Mouse (Mus musculus): ENCODE results near the gene Mcm5.

The Mcm5 gene

GRCm38 (mm10) chr8:75109236-75109967, at the start of gene Mcm5:
Mcm5 (plus strand) TSS chr8:75109569.
- DNase-seq (ENCODE audit: low spot score): peak; percentile 99

- DNase-seq (ENCODE audit: low spot score): no peak
These were observed 49.3 kb upstream of the Mcm5 start for GRCm38 (mm10) chr8:75060022-75060421.

- DNase-seq (ENCODE audit: low spot score): no peak
These were observed 48.6 kb upstream of the Mcm5 start for GRCm38 (mm10) chr8:75060815-75061214.

GRCm38 (mm10) chr8:75063290-75063689, 46.1 kb upstream of the Mcm5 start:
- DNase-seq (ENCODE audit: low spot score): no peak

- no peak for DNase-seq (ENCODE audit: low spot score)
These were observed 44.6 kb upstream of the Mcm5 start for GRCm38 (mm10) chr8:75064790-75065189.

- no peak for DNase-seq (ENCODE audit: low spot score)
These were observed 42.1 kb upstream of the Mcm5 start for GRCm38 (mm10) chr8:75067287-75067686.

- no peak for DNase-seq (ENCODE audit: low spot score)
These were observed 39.1 kb upstream of the Mcm5 start for GRCm38 (mm10) chr8:75070297-75070696.

GRCm38 (mm10) chr8:75071627-75072346, 37.6 kb upstream of the Mcm5 start:
- peak; percentile 82 for DNase-seq (ENCODE audit: low spot score)

GRCm38 (mm10) chr8:75074876-75075275, 34.5 kb upstream of the Mcm5 start:
- no peak for DNase-seq (ENCODE audit: low spot score)

GRCm38 (mm10) chr8:75078215-75078614, 31.2 kb upstream of the Mcm5 start:
- no peak for DNase-seq (ENCODE audit: low spot score)

GRCm38 (mm10) chr8:75078851-75079250, 30.5 kb upstream of the Mcm5 start:
- no peak for DNase-seq (ENCODE audit: low spot score)

- no peak for DNase-seq (ENCODE audit: low spot score)
These were observed 27.9 kb upstream of the Mcm5 start for GRCm38 (mm10) chr8:75081364-75082040.

GRCm38 (mm10) chr8:75082181-75082805, 27.1 kb upstream of the Mcm5 start:
- no peak for DNase-seq (ENCODE audit: low spot score)

GRCm38 (mm10) chr8:75083846-75084245, 25.5 kb upstream of the Mcm5 start:
- DNase-seq (ENCODE audit: low spot score): peak; percentile 92

- DNase-seq (ENCODE audit: low spot score): no peak
These were observed 24.8 kb upstream of the Mcm5 start for GRCm38 (mm10) chr8:75084382-75085064.

- DNase-seq (ENCODE audit: low spot score): no peak
These were observed 23.4 kb upstream of the Mcm5 start for GRCm38 (mm10) chr8:75086002-75086401.

GRCm38 (mm10) chr8:75087127-75087526, 22.2 kb upstream of the Mcm5 start:
- DNase-seq (ENCODE audit: low spot score): no peak

- DNase-seq (ENCODE audit: low spot score): peak; percentile 64
These were observed 20.1 kb upstream of the Mcm5 start for GRCm38 (mm10) chr8:75088989-75089881.

- DNase-seq (ENCODE audit: low spot score): no peak
These were observed 18.5 kb upstream of the Mcm5 start for GRCm38 (mm10) chr8:75090781-75091365.

GRCm38 (mm10) chr8:75093399-75094156, 15.8 kb upstream of the Mcm5 start, which contains the start of gene Hmox1:
Hmox1 (plus strand) TSS chr8:75093621.
- peak; percentile 81 for DNase-seq (ENCODE audit: low spot score)

Data from ovary, postnatal 14 days (tissue).